Mouse (Mus musculus) forebrain, embryonic 12.5 days (tissue): ENCODE data around the gene Rnf145. TPM values are rescaled to one million over a fixed set of nuclear protein-coding genes. Genes with fewer than 3 reads are reported as not detected.

Experiments
- ATAC-seq: fragments of 200-750 bp; cut with Nextera tagmentation; 2 replicates; pipeline ENCODE4 v1.8.0; 2017; ENCODE audit warnings: moderate TSS enrichment; ENCODE audit not compliant: low FRiP score
- H3K27ac ChIP-seq: fragments of 300-500 bp; sonication (generic); 2 replicates; pipeline ENCODE4 v1.5.1; 2016; ENCODE audit warnings: mild to moderate bottlenecking
- H3K27me3 ChIP-seq: fragments of 300-500 bp; sonication (generic); 2 replicates; pipeline ENCODE4 v1.6.1; 2016; ENCODE audit warnings: mild to moderate bottlenecking
- H3K36me3 ChIP-seq: fragments of 300-500 bp; sonication (generic); replicated peaks from 2 replicates; pipeline ENCODE4 v1.6.1; 2016; ENCODE audit warnings: mild to moderate bottlenecking
- H3K4me1 ChIP-seq: fragments of 300-500 bp; sonication (generic); 2 replicates; pipeline ENCODE4 v1.6.1; 2016
- H3K4me2 ChIP-seq: fragments of 300-500 bp; sonication (generic); 2 replicates; pipeline ENCODE4 v1.6.1; 2016; ENCODE audit warnings: mild to moderate bottlenecking, moderate library complexity
- H3K4me3 ChIP-seq: fragments of 300-500 bp; sonication (generic); replicated peaks from 2 replicates; pipeline ENCODE4 v1.5.1; 2016; ENCODE audit warnings: mild to moderate bottlenecking
- H3K9ac ChIP-seq: fragments of 300-500 bp; sonication (generic); 2 replicates; pipeline ENCODE4 v1.6.1; 2016; ENCODE audit warnings: mild to moderate bottlenecking
- H3K9me3 ChIP-seq: fragments of 300-500 bp; sonication (generic); 2 replicates; pipeline ENCODE4 v1.6.1; 2016
- WGBS: fragments of 180-500 bp; shearing (Covaris S2); methylation state at CpG from one replicate; pipeline ENCODE4 v1.1.7; 2016; 5-methylcytosine and 5-hydroxymethylcytosine counted together
- polyA plus RNA-seq: library from polyadenylated mRNA; unstranded; fragments of >200 nt; fragmentation: Nextera tagmentation; extraction: Ambion mirVana; gene quantifications from 2 replicates; pipeline ENCODE4 v1.2.1, GENCODE M21; 2016

Gene Rnf145
- polyA plus RNA-seq, 1 experiment from 2014 or later, result 121 TPM

DNA sequence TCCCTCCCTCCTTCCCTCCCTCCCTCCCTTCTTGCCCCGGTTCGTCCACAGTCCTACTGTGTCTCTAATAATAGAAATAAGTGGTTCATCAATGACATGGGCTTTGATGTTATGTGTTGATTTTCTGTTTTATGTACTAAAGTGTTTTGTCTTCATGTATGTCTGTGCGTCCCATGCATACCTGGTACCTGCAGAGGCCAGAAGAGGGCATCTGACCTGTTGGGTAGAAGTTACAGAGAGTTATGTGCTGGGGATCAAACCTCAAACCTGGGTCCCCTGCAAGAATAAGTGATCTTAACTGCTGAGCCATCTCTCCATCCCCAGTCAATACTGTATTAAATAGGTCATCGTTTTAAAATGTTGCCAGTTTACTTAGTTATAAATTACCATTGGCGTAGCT, 11.0 kb downstream of the Rnf145 start:
- H3K4me1 ChIP-seq, result no peaks in the 10 kb centered on the region
- no peak overlapping the region for H3K4me2 ChIP-seq
- no peak for ATAC-seq
- H3K9ac ChIP-seq, result no peak overlapping the region
- H3K27me3 ChIP-seq, result no peaks in the 10 kb centered on the region
- H3K9me3 ChIP-seq, result no peaks in the 10 kb centered on the region
- no peak overlapping the region for H3K27ac ChIP-seq
- 90% methylated on average over 5 of the region's 5 CpGs for WGBS
- H3K36me3 ChIP-seq, result peaks cover 75% of the 10 kb centered on the region
- no peak overlapping the region for H3K4me3 ChIP-seq

DNA sequence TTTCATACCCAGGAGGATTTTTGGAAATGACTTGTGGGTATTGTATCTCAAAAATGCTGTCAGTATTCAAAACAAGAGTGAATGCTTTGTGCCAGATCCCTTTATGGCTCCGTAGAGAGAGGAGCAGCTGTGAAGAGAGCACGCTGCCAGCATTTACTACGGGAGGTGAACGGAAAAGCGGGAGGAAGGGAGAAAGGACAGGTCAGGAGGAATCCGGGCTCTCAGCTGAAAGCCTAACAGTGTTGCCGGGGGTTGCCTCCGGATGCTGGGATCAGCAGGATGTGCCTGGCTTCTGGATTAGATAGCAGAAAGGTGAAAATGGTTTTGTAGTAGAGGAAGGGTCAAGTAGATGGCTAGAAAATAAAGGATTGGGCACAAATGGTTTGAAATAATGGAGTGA, 11.6 kb downstream of the Rnf145 start:
- WGBS, result 85% methylated on average over 8 of the region's 8 CpGs
- H3K4me1 ChIP-seq, result no peaks in the 10 kb centered on the region
- H3K4me2 ChIP-seq, result no peak overlapping the region
- H3K27me3 ChIP-seq, result no peaks in the 10 kb centered on the region
- H3K27ac ChIP-seq, result no peak overlapping the region
- H3K9ac ChIP-seq, result no peak overlapping the region
- H3K36me3 ChIP-seq, result peaks cover 73% of the 10 kb centered on the region
- ATAC-seq, result no peak
- no peak overlapping the region for H3K4me3 ChIP-seq
- H3K9me3 ChIP-seq, result no peaks in the 10 kb centered on the region

DNA sequence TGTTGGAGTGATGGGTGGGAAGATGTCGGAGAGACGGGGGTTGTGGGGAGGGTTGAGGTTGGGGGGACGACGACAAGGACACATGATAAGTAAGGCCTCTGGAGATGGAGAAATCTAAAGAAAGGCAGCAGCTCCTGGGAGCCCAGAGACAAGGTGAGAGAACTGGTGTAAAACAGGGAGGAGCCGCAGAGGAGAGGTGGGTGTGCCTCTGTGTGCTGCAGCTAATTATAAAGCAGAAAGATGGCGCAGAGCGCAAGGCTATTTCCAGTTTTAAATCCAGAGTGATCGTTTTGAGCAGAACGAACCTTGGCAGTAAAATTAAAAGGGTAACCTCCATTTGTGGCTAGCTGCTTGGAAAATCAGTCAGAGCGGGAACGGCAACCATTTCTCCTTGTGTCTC, 12.1 kb downstream of the Rnf145 start:
- no peak for ATAC-seq
- Histone ChIP-seq H3K36me3 (peaks cover 72% of the 10 kb centered on the region), H3K9me3 (no peaks in the 10 kb centered on the region), H3K4me2 (no peak overlapping the region), H3K27ac (no peak overlapping the region), H3K4me3 (no peak overlapping the region), H3K9ac (no peak overlapping the region), H3K4me1 (no peaks in the 10 kb centered on the region), H3K27me3 (no peaks in the 10 kb centered on the region)
- WGBS, result 91% methylated on average over 11 of the region's 11 CpGs

DNA sequence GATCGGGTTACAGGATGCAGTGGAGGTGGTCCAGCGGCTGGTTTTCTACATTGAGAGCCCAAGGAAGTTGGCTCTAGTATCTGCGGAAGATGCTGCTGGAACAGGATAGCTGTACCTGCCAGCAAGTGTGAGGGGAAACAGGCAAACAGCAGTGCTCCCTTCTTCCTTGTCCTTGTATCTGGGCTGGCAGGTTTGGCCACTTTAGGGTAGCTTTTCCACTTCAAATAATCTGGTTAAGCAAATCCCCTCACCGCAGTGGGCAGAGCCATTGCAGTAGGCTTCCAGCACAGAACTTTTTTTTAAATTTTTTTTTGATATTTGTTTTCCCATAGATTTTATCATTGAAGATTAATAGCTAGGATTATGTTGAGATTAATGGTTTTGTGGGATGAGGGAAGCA, 12.9 kb downstream of the Rnf145 start:
- Histone ChIP-seq H3K4me1 (no peaks in the 10 kb centered on the region), H3K27me3 (no peaks in the 10 kb centered on the region), H3K4me3 (no peak overlapping the region), H3K4me2 (no peak overlapping the region), H3K9me3 (no peaks in the 10 kb centered on the region), H3K9ac (no peak overlapping the region), H3K36me3 (peaks cover 66% of the 10 kb centered on the region), H3K27ac (no peak overlapping the region)
- 95% methylated on average over 4 of the region's 4 CpGs for WGBS
- ATAC-seq, result no peak

DNA sequence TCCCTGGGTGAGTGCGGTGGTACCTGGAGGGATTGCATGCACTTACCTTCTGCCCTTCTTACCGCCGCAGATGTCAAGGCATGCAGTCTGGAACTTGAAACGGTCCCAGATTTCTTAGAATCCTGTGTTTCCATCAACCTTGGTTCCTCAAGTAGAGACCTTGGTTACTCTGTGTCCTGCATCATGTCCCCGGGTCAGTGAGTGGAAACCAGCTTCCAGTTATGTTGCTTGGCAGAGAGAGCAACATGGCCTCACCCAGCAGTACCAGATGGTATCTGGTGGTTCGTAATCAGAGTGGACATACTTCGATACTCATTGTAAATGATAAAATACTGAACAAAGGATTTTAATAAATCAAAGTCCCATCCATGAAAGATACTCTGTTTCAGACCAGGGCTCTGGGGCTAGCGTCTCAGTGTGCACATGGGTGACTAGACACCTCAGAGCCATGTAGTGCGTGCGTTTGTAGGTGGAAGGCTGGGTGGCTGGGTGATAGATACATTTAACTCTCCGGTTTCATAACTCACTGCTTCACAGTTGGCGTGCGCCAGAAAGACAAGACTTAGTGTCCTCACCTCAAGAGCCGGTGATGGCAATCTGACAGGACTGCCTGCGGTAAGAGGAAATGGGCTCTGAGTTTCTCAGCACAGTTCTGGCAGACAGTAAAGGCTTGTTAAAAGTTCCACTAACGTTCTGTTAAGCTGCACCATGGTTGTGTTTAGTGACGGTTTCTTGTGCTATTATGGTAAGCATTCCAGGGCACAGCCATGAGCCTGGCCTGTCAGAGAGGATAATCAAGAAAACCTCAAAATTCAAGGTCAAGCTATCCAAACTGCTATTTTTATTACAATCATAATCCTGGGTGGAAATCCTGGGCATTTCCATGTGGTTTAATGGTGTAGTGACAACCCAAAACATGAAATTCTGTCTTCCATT, 14.3 kb downstream of the Rnf145 start:
- Histone ChIP-seq H3K27me3 (no peaks in the 10 kb centered on the region), H3K27ac (no peak overlapping the region), H3K4me3 (no peak overlapping the region), H3K9ac (no peak overlapping the region), H3K36me3 (peaks cover 63% of the 10 kb centered on the region), H3K9me3 (no peaks in the 10 kb centered on the region), H3K4me1 (no peaks in the 10 kb centered on the region), H3K4me2 (no peak overlapping the region)
- 94% methylated on average over 17 of the region's 17 CpGs for WGBS
- no peak for ATAC-seq

DNA sequence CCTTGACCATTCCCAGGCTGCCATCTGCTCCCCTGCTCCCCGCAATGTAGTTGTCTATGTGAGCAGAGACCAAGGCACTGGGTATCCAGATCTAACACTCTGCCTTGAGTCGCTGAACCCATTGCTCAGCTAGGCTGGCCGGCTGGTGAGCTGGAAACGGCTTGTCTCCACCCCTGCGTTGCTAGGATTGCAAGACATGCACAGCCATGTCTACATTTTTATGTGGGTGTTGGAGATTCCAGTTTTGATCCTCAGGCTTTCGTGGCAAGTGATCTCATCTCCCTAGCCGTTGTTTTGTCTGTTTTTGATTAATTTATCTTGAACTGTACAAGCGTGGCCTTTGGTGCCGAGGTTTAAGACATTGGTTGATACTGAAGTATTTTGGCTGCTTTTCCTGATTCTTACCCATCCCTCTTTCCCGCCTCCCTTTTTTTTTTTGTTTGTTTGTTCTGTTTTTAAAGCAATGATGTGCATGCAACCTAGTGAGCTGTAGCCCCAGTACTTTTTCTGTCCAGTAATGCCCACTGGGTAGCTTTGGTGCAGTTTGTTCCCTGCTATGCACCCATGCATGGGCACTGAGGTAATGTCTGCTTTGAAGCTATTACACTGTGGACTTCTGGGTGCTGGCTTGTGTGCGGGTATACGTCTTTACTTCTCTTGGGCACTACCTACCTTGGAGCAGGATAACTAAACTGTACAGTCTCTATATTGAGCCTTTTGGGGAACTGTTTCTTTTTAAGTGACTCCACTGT, 16.4 kb downstream of the Rnf145 start:
- ATAC-seq, result no peak

DNA sequence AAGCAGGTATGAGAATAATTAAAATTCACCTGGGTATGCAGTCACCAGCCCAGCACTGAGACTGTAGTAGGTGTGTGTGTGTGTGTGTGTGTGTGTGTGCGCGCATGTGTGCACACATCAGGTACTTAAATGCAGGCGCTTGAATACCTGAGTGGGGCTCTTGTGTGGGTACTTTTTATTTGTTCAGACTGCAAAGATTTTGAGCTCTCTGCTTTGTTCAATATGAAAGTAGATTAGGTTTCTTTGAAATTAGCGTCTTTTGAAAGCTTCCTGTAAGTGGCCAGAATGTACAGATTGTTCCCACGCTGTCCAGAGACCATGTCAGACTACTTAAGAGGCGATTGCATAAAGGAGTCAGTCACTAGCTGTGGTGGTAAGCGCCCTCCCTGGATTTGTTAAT, 18.6 kb downstream of the Rnf145 start:
- H3K4me3 ChIP-seq, result no peak overlapping the region
- no peak overlapping the region for H3K27ac ChIP-seq
- no peak overlapping the region for H3K4me2 ChIP-seq
- WGBS, result 87% methylated on average over 7 of the region's 7 CpGs
- no peaks in the 10 kb centered on the region for H3K27me3 ChIP-seq
- no peak for ATAC-seq
- H3K4me1 ChIP-seq, result no peaks in the 10 kb centered on the region
- H3K9me3 ChIP-seq, result no peaks in the 10 kb centered on the region
- no peak overlapping the region for H3K9ac ChIP-seq
- peaks cover 55% of the 10 kb centered on the region for H3K36me3 ChIP-seq

More for the DNA sequence above, 16.4 kb downstream of the Rnf145 start:
- H3K9ac ChIP-seq, result no peak overlapping the region
- H3K4me2 ChIP-seq, result no peak overlapping the region
- WGBS, result 89% methylated on average over 12 of the region's 12 CpGs
- H3K4me3 ChIP-seq, result no peak overlapping the region
- H3K27me3 ChIP-seq, result no peaks in the 10 kb centered on the region
- H3K9me3 ChIP-seq, result no peaks in the 10 kb centered on the region
- peaks cover 60% of the 10 kb centered on the region for H3K36me3 ChIP-seq
- H3K4me1 ChIP-seq, result no peaks in the 10 kb centered on the region
- no peak overlapping the region for H3K27ac ChIP-seq

DNA sequence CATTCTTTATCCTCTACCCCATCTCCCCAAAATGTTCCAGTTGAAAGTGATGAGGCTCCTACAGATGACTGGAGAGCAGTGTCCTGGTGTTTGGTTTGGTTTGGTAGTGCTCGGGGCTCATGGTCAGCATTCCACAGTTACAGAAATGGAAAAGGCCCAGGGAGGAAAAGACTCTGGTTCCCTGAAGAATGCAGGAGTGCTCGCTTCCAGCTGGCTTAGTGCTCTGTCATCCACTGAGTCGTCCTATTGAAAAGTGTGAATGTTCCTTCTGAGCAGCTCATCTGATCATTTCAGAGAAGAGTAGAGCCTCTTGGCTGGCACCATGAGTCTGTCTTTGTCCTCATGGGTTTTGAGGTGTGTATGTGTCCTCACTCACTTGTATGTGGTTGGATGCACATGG, 19.3 kb downstream of the Rnf145 start:
- Histone ChIP-seq H3K36me3 (peaks cover 53% of the 10 kb centered on the region), H3K9ac (no peak overlapping the region), H3K27me3 (no peaks in the 10 kb centered on the region), H3K9me3 (no peaks in the 10 kb centered on the region), H3K4me1 (no peaks in the 10 kb centered on the region), H3K4me2 (no peak overlapping the region), H3K27ac (no peak overlapping the region), H3K4me3 (no peak overlapping the region)
- 84% methylated on average over 3 of the region's 3 CpGs for WGBS
- ATAC-seq, result no peak

DNA sequence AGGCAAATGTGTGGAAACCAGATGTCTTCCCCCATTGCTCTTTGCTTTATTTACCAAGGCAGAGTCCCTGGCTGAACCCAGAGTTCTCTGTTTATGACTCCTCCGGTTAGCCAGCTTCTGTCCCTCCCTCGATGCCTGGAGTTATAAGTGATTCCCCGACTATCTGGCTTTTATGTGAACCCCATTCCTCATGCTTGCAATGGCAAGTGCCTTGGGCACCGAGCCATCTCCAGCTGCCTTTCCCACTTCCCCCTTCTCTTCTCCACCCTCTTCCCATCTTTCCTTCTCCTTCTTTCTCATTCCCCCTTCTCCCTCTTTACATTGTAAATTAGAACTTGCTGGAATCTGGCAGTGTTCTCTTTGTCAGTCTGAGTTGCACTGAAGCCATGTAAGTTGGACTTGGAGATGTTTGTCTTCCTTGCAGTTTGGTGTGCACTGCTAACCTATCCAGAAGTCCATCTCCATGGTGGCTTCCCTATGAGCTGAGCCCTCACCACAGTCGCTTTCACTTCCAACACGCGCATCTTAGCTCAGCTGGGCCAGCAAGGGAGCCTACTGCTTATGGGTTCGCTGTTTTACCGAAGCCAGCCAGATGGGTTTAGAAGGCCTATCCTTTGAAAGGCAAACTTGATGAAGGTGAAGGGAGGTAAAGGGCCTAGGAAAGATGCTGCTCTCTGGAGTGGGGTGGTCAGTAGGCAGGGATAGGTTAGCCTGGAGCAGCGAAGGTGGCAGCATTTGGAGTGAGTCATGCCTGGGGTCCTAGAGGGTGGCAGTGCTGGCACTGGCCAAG, 19.9 kb downstream of the Rnf145 start:
- Histone ChIP-seq H3K4me2 (no peak overlapping the region), H3K4me3 (no peak overlapping the region), H3K27me3 (no peaks in the 10 kb centered on the region), H3K4me1 (no peaks in the 10 kb centered on the region), H3K9me3 (no peaks in the 10 kb centered on the region), H3K36me3 (peaks cover 52% of the 10 kb centered on the region), H3K27ac (no peak overlapping the region), H3K9ac (no peak overlapping the region)
- no peak for ATAC-seq
- whole genome bisulfite sequencing, result 94% methylated on average over 10 of the region's 10 CpGs

DNA sequence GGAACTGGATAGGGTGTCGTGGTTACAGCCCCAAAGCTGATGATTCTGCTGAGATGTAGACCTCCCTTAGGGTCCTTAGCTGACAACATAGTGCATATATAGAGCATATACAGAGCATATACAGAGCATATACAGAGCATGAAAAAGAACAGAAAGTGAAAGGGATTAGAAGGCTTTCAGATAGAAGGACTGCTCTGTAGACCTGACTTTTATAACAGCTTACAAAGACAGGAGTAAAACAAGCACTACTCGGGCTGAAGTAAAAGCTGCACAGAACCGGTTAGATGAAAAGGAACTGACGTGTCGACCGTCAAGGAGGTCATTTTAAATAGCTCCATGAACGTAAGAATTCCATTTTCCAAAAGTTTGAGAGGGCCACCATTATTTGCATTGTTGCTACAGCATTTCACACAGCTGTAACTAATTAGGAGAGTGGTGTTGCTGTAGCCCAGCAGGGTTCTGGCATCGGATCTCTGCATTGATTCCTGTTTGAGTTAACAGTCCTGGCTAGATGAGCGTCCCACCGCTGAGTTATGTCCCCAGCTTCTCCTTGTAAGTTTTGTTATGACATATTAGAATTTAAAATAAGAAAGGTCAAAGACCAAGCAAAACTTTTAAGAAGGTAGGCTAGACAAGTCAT, 20.6 kb downstream of the Rnf145 start:
- Histone ChIP-seq H3K4me1 (no peaks in the 10 kb centered on the region), H3K27ac (no peak overlapping the region), H3K4me2 (no peak overlapping the region), H3K9ac (no peak overlapping the region), H3K27me3 (no peaks in the 10 kb centered on the region), H3K36me3 (peaks cover 54% of the 10 kb centered on the region), H3K4me3 (no peak overlapping the region), H3K9me3 (no peaks in the 10 kb centered on the region)
- ATAC-seq, result no peak
- 60% methylated on average over 10 of the region's 10 CpGs for WGBS

DNA sequence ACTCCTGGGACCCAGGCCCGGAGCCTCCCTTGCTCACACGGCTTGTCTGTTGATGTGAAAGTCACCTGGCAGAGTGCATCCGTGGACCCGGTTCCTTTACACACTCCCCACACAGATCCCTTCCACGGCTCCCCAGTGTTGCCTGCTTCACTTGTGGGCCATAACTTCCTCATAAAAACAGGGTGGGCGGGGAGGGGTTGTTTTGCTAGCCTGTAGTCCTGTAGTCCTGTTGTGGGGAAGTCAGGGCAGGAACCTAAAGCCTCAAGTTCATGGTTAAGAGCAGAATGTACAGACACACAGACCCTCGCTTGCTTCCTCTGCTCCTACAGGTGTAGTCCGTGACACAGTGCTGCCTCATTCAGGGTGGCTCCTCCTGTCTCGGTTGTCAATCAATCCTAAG, 21.5 kb downstream of the Rnf145 start:
- Histone ChIP-seq H3K27ac (no peak overlapping the region), H3K27me3 (no peaks in the 10 kb centered on the region), H3K9ac (no peak overlapping the region), H3K4me1 (no peaks in the 10 kb centered on the region), H3K9me3 (no peaks in the 10 kb centered on the region), H3K4me2 (no peak overlapping the region), H3K4me3 (no peak overlapping the region), H3K36me3 (peaks cover 55% of the 10 kb centered on the region)
- WGBS, result 92% methylated on average over 9 of the region's 9 CpGs
- no peak for ATAC-seq

DNA sequence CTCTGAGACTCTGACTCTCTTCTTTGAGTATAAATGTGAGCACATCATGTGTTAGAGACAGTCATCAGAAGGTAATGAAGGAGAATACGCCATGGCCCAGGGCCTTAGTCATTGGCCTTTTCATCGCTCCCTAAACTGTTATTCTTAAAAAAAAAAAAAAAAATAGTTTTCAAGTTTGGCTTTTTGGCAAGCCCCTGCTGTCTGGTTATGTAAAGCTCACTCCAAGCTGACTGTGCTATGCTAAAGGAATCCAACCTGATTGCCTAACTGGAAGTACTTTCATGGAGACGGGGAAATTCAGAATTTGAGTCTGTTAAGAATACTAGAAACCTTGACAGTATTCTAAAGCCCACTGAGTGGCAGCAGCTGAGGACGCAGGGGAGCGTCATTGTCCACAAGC, 22.5 kb downstream of the Rnf145 start:
- Histone ChIP-seq H3K4me3 (no peak overlapping the region), H3K36me3 (peaks cover 59% of the 10 kb centered on the region), H3K4me2 (no peak overlapping the region), H3K4me1 (no peaks in the 10 kb centered on the region), H3K27me3 (no peaks in the 10 kb centered on the region), H3K9ac (no peak overlapping the region), H3K9me3 (no peaks in the 10 kb centered on the region), H3K27ac (no peak overlapping the region)
- no peak for ATAC-seq
- 90% methylated on average over 5 of the region's 5 CpGs for WGBS
